Mouse (Mus musculus) left cerebral cortex, adult 6 months (tissue): Measurements from ENCODE around the gene Gm8271. TPM values are rescaled to one million over a fixed set of nuclear protein-coding genes. Genes with fewer than 3 reads are reported as not detected.

Source experiments
- long read RNA-seq, 2 experiments: library from polyadenylated mRNA; unstranded; transcript quantifications; one replicate each; pipeline ENCODE4 v2.0.0; 2019 to 2020
- polyA plus RNA-seq: library from polyadenylated mRNA; unstranded; fragments of <200 nt; fragmentation: Nextera tagmentation; gene quantifications from 2 replicates; pipeline ENCODE4 v1.2.3, GENCODE M21; 2021

Gene Gm8271
- not detected in 2 replicates for polyA plus RNA-seq
- long read RNA-seq, experiment 1 = 0 reads
- long read RNA-seq, experiment 2 = 0 reads

GRCm38 (mm10) chr14:5185493-5185892, at the start of gene Gm8271:
Gene Gm8271, plus strand, starts transcription at chr14:5185793.

GRCm38 (mm10) chr14:5164235-5164634, 21.4 kb upstream of the Gm8271 start, which contains the start of gene Gm3317:
Gene Gm3317, plus strand, starts transcription at chr14:5164535.

Other genes starting within 250 kb of the Gm8271 start
- not detected in 2 replicates for gene Gm8297, start 201.9 kb upstream of the Gm8271 start, polyA plus RNA-seq
- not detected in 2 replicates for gene Gm3298, start 169.9 kb upstream of the Gm8271 start, polyA plus RNA-seq
- gene 4930555G01Rik, start 135.2 kb upstream of the Gm8271 start, polyA plus RNA-seq = not detected in 2 replicates
- 1.3 and 1.5 TPM in 2 replicates for gene Gm8281, start 114.8 kb upstream of the Gm8271 start, polyA plus RNA-seq
- gene Gm8279, start 54.3 kb upstream of the Gm8271 start, polyA plus RNA-seq = not detected in 2 replicates
- gene Gm3317, start 21.3 kb upstream of the Gm8271 start, polyA plus RNA-seq = not detected in 2 replicates
- not detected in 2 replicates for gene Gm3526, start 74.8 kb downstream of the Gm8271 start, polyA plus RNA-seq
- gene Gm3542, start 149.1 kb downstream of the Gm8271 start, polyA plus RNA-seq = not detected in 2 replicates
- gene Gm3500, start 203.3 kb downstream of the Gm8271 start, polyA plus RNA-seq = not detected in 2 replicates